Mouse (Mus musculus) left cerebral cortex, postnatal 36 days (tissue): Measurements from ENCODE around the gene Idh2. TPM values are rescaled to one million over a fixed set of nuclear protein-coding genes. Genes with fewer than 3 reads are reported as not detected.

Experiments used
- total RNA-seq, 2 experiments: library from RNA; stranded (reverse); gene quantifications; 2 replicates each; pipeline ENCODE4 v1.2.3; 2021

Gene Idh2
- total RNA-seq, 2 experiments from 2014 or later = 52.2 to 55.6 TPM

Other genes with a start within 250 kb of the Idh2 start
- 10 to 100 TPM; 38.2 to 42.9 TPM for gene Ap3s2, start 194.7 kb downstream of the Idh2 start, total RNA-seq
- gene Arpin, start 180.0 kb downstream of the Idh2 start, total RNA-seq = 10 to 100 TPM; 12.8 to 14.2 TPM
- 10 to 100 TPM; 18.4 to 20.2 TPM for gene Zfp710, start 90.6 kb downstream of the Idh2 start, total RNA-seq
- gene Sema4b, start 71.4 kb upstream of the Idh2 start, total RNA-seq = 10 to 100 TPM; 16.9 to 19.1 TPM
- 10 to 100 TPM; 21.7 to 21.8 TPM for gene Cib1, start 117.4 kb upstream of the Idh2 start, total RNA-seq
- 1 to 10 TPM; 6.0 to 6.6 TPM for gene Gdpgp1, start 117.5 kb upstream of the Idh2 start, total RNA-seq
- 1 to 10 TPM; 1.7 to 1.8 TPM for gene Ttll13, start 131.0 kb upstream of the Idh2 start, total RNA-seq
- 10 to 100 TPM; 44.8 to 45.9 TPM for gene Ngrn, start 145.8 kb upstream of the Idh2 start, total RNA-seq
- 10 to 100 TPM; 19.0 to 25.3 TPM for gene Vps33b, start 154.3 kb upstream of the Idh2 start, total RNA-seq
- gene Prc1, start 179.1 kb upstream of the Idh2 start, total RNA-seq = 1 to 10 TPM in 1 of 2 experiments, under 1 TPM in 1; 0.95 to 1.8 TPM
- gene Rccd1, start 209.1 kb upstream of the Idh2 start, total RNA-seq = 10 to 100 TPM; 13.1 to 17.1 TPM
- 10 to 100 TPM; 36.4 to 39.6 TPM for gene Unc45a, start 225.6 kb upstream of the Idh2 start, total RNA-seq
- gene Hddc3, start 227.7 kb upstream of the Idh2 start, total RNA-seq = 10 to 100 TPM; 52.9 to 65.7 TPM